ENCODE assay signal across 9 mouse cellular contexts in the genomic region with DNA sequence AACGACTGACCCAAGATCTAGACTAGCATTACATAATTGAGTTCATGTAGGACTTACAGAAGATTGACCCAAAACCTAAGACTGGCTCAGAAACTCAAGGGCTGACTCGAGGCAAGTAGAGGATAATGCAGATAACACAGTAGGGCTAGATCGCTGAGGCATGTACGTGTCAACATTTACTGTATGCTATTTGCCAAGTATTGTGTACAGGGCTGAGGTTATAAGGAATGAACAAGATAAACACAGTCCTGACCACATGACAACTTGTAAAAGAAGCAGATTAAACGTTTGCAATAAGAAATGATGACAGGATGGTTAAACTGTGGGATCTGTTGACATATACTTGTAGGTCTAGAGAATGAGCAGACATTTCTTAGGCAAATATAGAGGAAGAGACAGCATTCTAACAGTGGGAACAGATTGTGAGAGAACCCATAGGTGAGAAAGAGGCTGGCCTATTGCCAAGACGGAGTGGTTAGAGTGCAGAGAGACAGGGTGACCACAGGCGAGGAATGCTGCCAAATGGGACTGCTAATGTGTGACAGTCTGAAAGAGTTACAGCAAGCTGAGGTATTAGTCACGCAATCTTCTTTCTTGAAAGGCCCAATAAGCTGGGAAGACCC.
DNase-seq lines count a peak whose midpoint lies in the region; ATAC-seq and TF ChIP-seq lines count a peak whose summit lies in the region.
"Had no signal": no experiment of that assay in that cellular context is flagged by ENCODE, and none has a peak within 500 bp of the region (broad histone marks: within the 10 kb centered on the region; RNA-seq: fewer than 3 reads in every experiment).

No protein-coding gene starts in this region.

- no peak overlapping the region for H3K9ac ChIP-seq in liver, adult 2 months (ENCODE audit: low read depth, low read length)
- H3K9ac ChIP-seq in liver, embryonic 12.5 days = no peak overlapping the region
- no peak overlapping the region for H3K9ac ChIP-seq in midbrain, embryonic 15.5 days
- H3K9ac ChIP-seq: liver, embryonic 13.5 days had no signal

- H3K4me2 ChIP-seq in liver, embryonic 12.5 days = no peak overlapping the region
- no peak overlapping the region for H3K4me2 ChIP-seq in midbrain, embryonic 15.5 days
- H3K4me2 ChIP-seq: liver, embryonic 13.5 days had no signal

- WGBS in liver, adult 2 months = 23% methylated on average over 8 of the region's 8 CpGs
- 53% methylated on average over 8 of the region's 8 CpGs for WGBS in liver, embryonic 12.5 days (ENCODE audit: insufficient replicate concordance)
- 79% methylated on average over 8 of the region's 8 CpGs for WGBS in midbrain, embryonic 15.5 days

- no peaks in the 10 kb centered on the region for H3K27me3 ChIP-seq in liver, adult 2 months (ENCODE audit: control insufficient read depth, insufficient read depth, low read length)
- no peaks in the 10 kb centered on the region for H3K27me3 ChIP-seq in liver, embryonic 12.5 days (replicated peaks)
- no peaks in the 10 kb centered on the region for H3K27me3 ChIP-seq in midbrain, embryonic 15.5 days (replicated peaks)
- H3K27me3 ChIP-seq: liver, embryonic 13.5 days had no signal

- peak; percentile 2 to 4 for DNase-seq in adrenal gland, postnatal 36 days
- DNase-seq in adrenal gland, postnatal 4 days (ENCODE audit: low spot score in 2 of 2) = no peak
- DNase-seq in liver, adult 2 months (ENCODE audit: extremely low read depth, low read depth, low spot score) = peak; percentile 13
- DNase-seq in cerebellum, adult 11-12 months = peak; percentile 26
- DNase-seq in lung, postnatal 10 days = peak; percentile 35
- no peak for DNase-seq in gastrocnemius, adult 18-20 months (ENCODE audit: low spot score)
- DNase-seq: liver, embryonic 13.5 days had no signal

- H3K27ac ChIP-seq in liver, adult 2 months (replicated peaks; ENCODE audit: insufficient read depth, low read depth, low read length) = no peak overlapping the region
- no peak overlapping the region for H3K27ac ChIP-seq in liver, embryonic 12.5 days
- no peak overlapping the region for H3K27ac ChIP-seq in midbrain, embryonic 15.5 days
- H3K27ac ChIP-seq: liver, embryonic 13.5 days had no signal

- TF ChIP-seq CTCF in liver, adult 2 months (IDR thresholded peaks at IDR 0.05; ENCODE audit: low read depth, low read length) = no peak

- ATAC-seq in liver, embryonic 12.5 days = no peak
- no peak for ATAC-seq in midbrain, embryonic 15.5 days (replicated peaks)

- H3K9me3 ChIP-seq in liver, embryonic 12.5 days (replicated peaks) = no peaks in the 10 kb centered on the region
- H3K9me3 ChIP-seq in midbrain, embryonic 15.5 days = no peaks in the 10 kb centered on the region
- H3K9me3 ChIP-seq: liver, embryonic 13.5 days had no signal

- H3K4me1 ChIP-seq in liver, adult 2 months (ENCODE audit: control insufficient read depth, insufficient read depth, low read length) = peaks cover 4% of the 10 kb centered on the region; the same call in 1 of the 2 replicates
- no peaks in the 10 kb centered on the region for H3K4me1 ChIP-seq in liver, embryonic 12.5 days
- H3K4me1 ChIP-seq in midbrain, embryonic 15.5 days = no peaks in the 10 kb centered on the region
- H3K4me1 ChIP-seq: liver, embryonic 13.5 days had no signal

- no peak overlapping the region for H3K4me3 ChIP-seq in liver, adult 2 months (ENCODE audit: insufficient read depth, low read depth, low read length)
- no peak overlapping the region for H3K4me3 ChIP-seq in liver, embryonic 12.5 days
- H3K4me3 ChIP-seq in midbrain, embryonic 15.5 days = no peak overlapping the region
- H3K4me3 ChIP-seq: liver, embryonic 13.5 days had no signal

- TF ChIP-seq POLR2A in liver, adult 2 months (IDR thresholded peaks at IDR 0.05; ENCODE audit: extremely low read depth, insufficient read depth, low read length) = no peak

- H3K36me3 ChIP-seq in liver, adult 2 months (ENCODE audit: control insufficient read depth, insufficient read depth, low read length) = no peaks in the 10 kb centered on the region
- no peaks in the 10 kb centered on the region for H3K36me3 ChIP-seq in liver, embryonic 12.5 days
- no peaks in the 10 kb centered on the region for H3K36me3 ChIP-seq in midbrain, embryonic 15.5 days (replicated peaks)
- H3K36me3 ChIP-seq: liver, embryonic 13.5 days had no signal

- H3K79me2 ChIP-seq in liver, adult 2 months (ENCODE audit: control insufficient read depth, insufficient read depth, low read length) = no peaks in the 10 kb centered on the region

Comparison
In these comparisons a context has a peak if more than half of its experiments do, and no peak if none do; other contexts are left out.
1. DNase-seq: peak in adrenal gland, postnatal 36 days (2 of 2), liver, adult 2 months (single experiment), cerebellum, adult 11-12 months (single experiment) and lung, postnatal 10 days (single experiment); none in adrenal gland, postnatal 4 days (0 of 2) and gastrocnemius, adult 18-20 months (single experiment).